Mouse (Mus musculus): ENCODE measurements at regions not wholly inside any gene's neighbourhood (a gene's known extent, or its start where the extent isn't known, plus 50 kb on each side); places are given as distances from the start of the nearest gene placed in this dataset.

GRCm38 (mm10) chr1:120761364-120761763 is 159.1 kb downstream of the En1 start:
- DNase-seq (ENCODE audit: low spot score) = no peak

- DNase-seq (ENCODE audit: low spot score) = no peak
Measured at GRCm38 (mm10) chr1:120762498-120762897, 160.3 kb downstream of the En1 start.

GRCm38 (mm10) chr1:120762921-120763595 is 160.8 kb downstream of the En1 start:
- no peak for DNase-seq (ENCODE audit: low spot score)

DNA sequence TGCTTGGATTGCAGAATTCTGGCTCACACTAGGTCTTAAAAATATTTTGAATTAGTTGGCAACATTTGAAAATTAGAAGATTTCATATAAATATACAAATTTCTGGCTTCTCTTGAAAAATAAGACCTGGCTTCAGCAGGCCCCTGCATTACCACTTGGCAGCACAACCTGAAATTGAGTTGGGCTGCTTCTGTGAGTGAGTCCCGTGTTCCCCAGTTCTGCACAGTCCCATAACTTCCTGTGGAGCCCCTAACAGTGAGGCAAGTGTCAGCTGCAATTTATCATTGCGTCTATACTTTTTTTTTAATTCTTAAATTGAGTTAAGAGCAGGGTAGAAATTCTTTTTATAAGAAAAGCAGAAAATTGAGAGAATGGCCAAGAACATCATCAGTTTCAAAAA is 164.8 kb downstream of the En1 start:
- DNase-seq (ENCODE audit: low spot score) = no peak

DNA sequence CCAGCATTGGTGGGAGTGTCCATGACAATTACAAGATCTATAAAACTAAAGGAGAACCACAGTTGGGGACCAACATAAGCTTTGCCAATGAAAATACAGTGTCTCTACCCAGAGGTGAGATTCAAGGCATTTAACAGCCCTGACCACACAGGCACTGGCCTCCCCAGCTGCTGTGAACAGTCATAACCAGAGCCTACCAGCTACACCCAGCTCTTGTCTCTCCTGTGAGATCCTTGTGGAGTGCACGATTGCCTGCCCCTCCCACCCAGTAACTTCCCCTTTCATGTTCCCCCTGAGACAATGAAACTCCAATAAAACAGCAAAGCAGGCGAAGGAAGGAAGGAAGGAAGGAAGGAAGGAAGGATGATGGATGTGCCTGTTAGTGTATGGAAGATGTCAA is 169.1 kb downstream of the En1 start:
- no peak for DNase-seq (ENCODE audit: low spot score)

DNA sequence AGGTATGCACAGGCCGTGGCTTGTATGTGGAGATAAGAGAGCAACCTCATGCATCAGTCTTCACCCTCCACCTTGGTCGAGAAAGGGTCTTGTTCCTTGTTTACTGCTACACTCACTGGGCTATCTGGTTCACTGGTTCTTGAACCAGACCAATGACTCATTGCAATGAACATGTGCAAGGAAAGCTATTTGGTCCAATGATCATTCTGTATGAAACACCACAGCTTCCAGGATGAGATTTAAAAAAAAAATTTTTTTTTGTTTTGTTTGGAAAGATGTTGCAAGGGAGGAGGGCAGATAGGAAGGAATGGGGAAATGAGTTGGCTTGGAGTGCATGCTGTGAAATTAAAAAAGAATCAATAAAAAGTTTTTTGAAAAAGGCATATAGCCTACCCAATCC is 174.7 kb downstream of the En1 start:
- no peak for DNase-seq (ENCODE audit: low spot score)

DNA sequence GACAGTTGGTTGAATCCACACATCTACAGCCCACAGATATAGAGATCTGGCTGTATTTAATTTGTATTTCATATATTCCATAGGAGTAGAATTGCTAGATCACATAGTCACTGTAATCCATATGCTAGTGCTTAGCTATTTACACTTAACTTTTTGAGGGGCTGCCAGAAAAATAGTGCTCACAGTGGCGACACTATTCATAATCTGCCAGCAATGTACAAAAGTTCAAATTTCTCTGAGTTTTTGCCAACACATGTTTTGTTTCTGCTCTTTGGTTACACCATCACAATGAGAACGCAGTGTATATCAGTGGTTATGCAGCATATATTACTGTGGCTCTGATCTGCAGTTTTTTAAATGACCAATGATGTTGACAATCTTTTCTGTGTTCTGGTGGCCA is 175.2 kb downstream of the En1 start:
- no peak for DNase-seq (ENCODE audit: low spot score)

GRCm38 (mm10) chr1:120795245-120795644 is 193.0 kb downstream of the En1 start:
- no peak for DNase-seq (ENCODE audit: low spot score)

- no peak for DNase-seq (ENCODE audit: low spot score)
Measured at GRCm38 (mm10) chr1:120801248-120801979, 199.2 kb downstream of the En1 start.

GRCm38 (mm10) chr1:120801980-120802364 is 199.8 kb downstream of the En1 start:
- DNase-seq (ENCODE audit: low spot score) = no peak

DNA sequence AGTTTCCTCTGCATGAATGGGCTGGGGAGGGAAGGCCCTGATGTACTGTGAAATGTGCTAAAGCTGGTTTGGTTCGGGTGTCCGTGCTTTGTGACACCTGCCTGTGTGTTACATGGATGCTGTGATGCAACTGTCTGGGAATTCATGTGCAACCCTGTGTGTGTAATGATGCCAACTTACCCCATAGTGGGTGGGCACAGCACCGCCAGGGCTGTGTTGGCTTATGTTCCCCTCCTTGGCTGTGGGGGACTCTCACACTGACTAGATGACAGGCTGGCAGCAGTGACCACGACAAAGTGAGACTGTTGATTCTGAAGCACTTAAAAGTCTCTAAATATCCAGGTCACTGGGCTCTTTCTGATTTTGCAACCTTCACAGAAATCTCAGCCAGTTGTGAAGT is 212.2 kb downstream of the En1 start:
- no peak for DNase-seq (ENCODE audit: low spot score)

DNA sequence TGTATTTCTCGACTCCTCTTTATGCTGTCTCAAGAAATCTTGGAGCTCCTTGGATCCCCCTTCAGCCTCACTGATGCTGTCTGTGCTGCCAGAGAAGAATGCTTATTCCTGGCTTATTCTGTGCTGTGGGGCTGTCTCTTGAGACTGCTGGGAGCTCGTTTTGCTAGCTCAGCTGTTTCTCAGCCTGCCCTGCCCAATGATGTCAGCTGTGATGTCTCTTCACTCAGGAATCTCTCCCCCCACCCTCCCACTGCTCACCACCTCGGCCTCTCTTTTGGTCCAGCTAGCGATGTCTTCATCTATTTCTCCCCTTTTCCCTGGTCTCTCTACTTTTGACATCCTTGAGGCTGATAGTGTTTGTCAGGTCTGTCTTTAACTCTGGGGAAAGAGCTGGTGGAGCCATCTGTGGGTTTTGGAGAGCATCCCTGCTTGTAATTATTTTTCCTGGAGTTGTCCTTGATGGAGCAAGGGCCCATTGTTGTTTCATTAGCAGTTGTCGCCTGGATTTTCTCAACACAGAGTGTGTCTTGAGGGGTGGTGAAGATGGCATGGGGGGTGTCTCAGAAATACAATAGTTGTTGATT is 214.1 kb downstream of the En1 start:
- DNase-seq (ENCODE audit: low spot score) = no peak

GRCm38 (mm10) chr1:120817563-120817962 is 215.3 kb downstream of the En1 start:
- DNase-seq (ENCODE audit: low spot score) = no peak

DNA sequence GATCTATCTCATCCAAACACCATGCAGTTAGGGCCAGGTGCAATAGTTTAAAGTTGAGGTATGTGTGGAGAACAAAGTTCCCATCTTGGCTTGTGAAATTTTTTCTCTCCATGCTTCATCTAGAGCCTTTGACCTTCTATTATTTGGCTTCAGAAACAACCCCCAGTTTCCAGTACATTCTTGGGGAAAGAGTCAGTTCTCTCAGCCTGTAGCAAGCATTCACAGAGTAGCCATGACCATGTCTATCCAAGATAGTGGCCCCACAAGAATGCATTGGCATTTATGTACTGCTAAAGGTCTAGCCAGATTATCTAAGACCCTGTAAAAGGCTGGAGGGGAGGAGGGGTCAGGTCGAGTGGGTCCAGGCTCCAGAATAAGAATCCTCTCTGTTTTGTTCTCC is 229.8 kb downstream of the En1 start:
- DNase-seq (ENCODE audit: low spot score) = no peak

DNA sequence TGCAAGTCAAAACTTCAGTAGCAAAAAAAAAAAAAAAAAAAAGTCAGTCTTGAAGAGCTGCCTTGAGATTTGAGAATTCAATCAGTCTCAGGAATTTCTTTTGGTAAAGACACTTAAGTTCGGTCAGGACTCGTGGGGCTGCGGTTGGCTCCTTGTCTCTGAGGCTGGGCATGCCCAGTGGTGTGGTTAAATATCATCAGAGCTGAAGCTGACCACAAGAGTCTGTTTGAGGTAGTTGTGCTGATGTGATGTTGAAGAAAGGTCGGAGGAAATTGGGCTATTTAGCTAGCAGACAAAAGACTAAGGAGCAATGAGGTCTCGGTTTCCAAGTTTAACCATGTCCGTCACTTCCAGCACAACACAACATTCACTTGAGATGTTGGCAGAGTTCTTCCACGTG is 240.4 kb downstream of the En1 start:
- no peak for DNase-seq (ENCODE audit: low spot score)

DNA sequence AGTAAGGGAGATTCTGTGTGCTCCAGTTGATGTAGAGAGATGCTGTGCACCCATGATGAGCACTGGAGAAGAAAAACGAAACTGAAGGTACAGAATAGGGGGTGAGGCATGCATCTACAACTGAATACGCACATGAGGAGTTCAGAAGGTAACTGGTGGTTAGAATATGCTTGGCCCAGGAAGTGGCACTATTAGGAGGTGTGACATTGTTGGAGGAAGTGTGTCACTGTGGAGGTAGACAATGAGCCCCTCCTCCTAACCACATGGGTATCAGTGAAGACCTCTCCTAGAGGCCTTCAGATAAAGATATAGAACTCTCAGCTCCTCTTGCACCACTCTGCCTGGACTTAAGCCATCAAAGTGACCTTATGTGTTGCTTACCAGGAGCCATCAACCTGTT is 243.9 kb downstream of the En1 start:
- DNase-seq (ENCODE audit: low spot score) = no peak

- DNase-seq (ENCODE audit: low spot score) = no peak
Measured at GRCm38 (mm10) chr1:120851860-120852503, 249.8 kb downstream of the En1 start.

DNA sequence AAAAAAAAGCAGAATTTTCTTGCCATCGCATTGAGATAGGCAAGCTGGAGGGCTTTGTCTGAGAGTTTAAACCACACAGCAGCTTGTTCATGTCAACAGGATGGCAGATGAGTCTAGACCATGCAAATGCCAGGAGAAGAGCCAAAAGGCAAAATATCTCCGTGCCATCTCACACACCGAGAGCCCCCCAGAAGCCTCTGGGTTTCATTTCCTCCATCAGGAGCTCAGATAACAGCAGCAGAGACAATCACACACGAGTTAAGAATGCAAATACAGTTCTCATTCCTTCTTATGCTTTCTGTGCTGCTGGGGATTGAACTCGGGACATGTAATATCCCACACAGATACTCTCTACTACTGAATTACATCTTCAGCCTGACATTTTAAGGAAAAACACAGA is 255.3 kb downstream of the En1 start:
- no peak for DNase-seq (ENCODE audit: low spot score)

- DNase-seq (ENCODE audit: low spot score) = no peak
Measured at GRCm38 (mm10) chr1:120859546-120859945, 257.3 kb downstream of the En1 start.

GRCm38 (mm10) chr1:120872554-120872953 is 270.3 kb downstream of the En1 start:
- no peak for DNase-seq (ENCODE audit: low spot score)

DNA sequence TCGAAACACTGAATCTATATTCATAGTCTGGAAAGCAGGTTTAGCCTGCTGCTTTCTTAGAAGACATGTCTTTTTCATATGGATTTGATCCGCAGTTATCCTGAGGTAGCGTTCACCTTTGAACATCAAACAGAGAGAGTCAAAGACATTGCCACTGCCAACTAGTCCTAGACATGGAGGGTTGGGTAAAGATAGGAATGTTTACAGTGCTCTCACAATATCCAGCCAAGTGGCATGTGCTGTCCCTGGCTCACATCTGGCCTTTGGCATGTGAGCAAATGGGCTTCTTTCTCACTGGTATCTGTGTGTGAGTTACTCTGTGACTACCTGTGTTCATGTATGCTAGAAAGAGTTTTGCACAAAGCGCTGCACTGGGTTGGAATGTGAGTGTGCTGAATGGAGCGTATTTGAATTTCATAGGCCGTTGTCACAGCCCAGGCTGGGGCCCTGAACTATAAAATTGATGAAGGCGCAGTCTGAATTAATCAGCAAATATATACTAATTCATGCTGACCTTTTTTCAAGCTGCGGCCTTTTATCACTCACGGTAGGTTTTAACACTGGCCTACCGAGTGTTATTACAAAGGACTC is 280.8 kb downstream of the En1 start:
- DNase-seq (ENCODE audit: low spot score) = no peak

DNA sequence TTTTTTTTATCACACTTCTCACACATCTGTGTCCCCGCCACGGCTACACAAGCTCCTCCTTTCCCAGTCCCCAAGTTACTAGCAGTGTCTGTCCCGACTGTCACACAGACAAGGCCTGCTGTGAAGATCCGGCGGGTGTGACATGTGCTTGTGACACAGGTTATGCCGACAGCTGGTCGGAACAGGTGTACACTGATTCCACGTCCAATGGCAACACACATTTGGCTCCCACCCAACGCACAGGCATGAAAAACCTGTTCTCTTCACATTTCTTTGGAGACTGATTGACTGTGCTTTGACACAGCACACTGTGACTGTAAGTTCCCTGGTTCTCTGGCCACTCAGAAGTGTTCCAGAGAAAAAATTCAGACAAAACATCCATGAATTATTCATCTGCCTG is 281.4 kb downstream of the En1 start:
- DNase-seq (ENCODE audit: low spot score) = no peak

DNA sequence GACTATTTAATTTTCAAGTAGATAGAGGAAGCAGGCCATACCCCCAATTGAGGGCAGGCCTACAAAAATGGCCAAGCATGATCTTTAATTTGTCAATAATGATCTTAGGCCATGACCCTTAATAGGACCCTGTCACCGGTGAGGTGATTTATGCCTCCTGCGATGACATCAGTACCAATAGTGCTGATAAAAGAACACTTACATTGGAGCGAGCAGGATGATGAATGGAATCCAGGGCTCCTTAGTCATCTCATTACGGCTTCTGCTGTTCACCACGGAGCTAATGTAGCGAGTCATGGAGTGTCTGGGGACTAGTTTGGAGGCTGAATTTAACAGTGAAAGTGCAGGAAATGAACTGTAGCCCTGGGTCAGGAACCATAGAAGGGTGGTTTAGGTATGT is 308.6 kb downstream of the En1 start:
- no peak for DNase-seq (ENCODE audit: low spot score)

All from ovary, postnatal 14 days (tissue).